Mouse (Mus musculus): Measurements from ENCODE around the gene Hist1h3d.
"Not testable (repeated sequence)": the region's sequence is repeated elsewhere in the genome, so short reads cannot be mapped to it uniquely, and the experiment has no call there.

DNA sequence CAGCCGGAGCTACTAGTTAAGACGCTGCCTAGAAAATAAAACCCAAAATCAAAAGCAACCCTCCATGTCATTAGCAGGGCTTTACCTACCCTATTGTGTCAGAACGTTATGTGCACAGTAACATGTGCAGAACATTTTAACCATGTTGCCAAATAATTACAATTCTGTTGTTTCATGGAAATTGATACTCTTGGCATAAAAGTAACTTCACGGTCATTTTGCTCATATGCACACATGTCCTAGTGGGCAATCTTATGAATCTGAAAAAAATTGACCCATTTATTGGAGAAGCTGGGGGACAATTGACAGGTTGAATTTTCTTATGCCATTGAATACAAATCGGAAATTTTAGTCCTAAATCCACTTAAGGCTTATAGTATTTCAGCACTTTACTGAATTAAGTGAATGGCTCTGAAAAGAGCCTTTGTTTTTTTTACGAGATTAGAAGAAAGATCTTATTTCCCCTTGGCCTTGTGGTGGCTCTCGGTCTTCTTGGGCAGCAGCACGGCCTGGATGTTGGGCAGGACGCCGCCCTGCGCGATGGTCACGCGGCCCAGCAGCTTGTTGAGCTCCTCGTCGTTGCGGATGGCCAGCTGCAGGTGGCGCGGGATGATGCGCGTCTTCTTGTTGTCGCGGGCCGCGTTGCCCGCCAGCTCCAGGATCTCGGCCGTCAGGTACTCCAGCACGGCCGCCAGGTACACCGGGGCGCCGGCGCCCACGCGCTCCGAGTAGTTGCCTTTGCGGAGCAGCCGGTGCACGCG, 5.1 kb upstream of the Hist1h3d start:
- peak; percentile 71 to 86 for TF ChIP-seq POLR2A (IDR thresholded peaks at IDR 0.05; ENCODE audit: control insufficient read depth in 1 of 2, insufficient read depth in 1 of 2, low read depth in 1 of 2, low read length in 2 of 2, poor library complexity in 1 of 2)
- TF ChIP-seq EP300 (IDR thresholded peaks at IDR 0.05; ENCODE audit: low read depth in 1 of 2, low read length in 2 of 2); USF1 (IDR thresholded peaks at IDR 0.05; ENCODE audit: low read depth, low read length); TCF12 (IDR thresholded peaks at IDR 0.05; ENCODE audit: low read depth, low read length); GATA1 (IDR thresholded peaks at IDR 0.05; ENCODE audit: low read depth, low read length); MAZ (IDR thresholded peaks at IDR 0.05; ENCODE audit: low read depth, low read length); TAL1 (IDR thresholded peaks at IDR 0.05; ENCODE audit: low read length); CTCF (IDR thresholded peaks at IDR 0.05 in 2 of 3, conservative IDR thresholded peaks at IDR 0.05 in 1 of 3; ENCODE audit: control insufficient read depth in 1 of 3, insufficient read depth in 1 of 3, low read depth in 2 of 3, low read length in 3 of 3, poor library complexity in 1 of 3, severe bottlenecking in 1 of 3); SMC3 (IDR thresholded peaks at IDR 0.05; ENCODE audit: low read depth, low read length); ZC3H11A (IDR thresholded peaks at IDR 0.05; ENCODE audit: low read depth, low read length): not testable (repeated sequence)
